Comparison of ENCODE assay signal across 8 mouse cellular contexts in the genomic region with DNA sequence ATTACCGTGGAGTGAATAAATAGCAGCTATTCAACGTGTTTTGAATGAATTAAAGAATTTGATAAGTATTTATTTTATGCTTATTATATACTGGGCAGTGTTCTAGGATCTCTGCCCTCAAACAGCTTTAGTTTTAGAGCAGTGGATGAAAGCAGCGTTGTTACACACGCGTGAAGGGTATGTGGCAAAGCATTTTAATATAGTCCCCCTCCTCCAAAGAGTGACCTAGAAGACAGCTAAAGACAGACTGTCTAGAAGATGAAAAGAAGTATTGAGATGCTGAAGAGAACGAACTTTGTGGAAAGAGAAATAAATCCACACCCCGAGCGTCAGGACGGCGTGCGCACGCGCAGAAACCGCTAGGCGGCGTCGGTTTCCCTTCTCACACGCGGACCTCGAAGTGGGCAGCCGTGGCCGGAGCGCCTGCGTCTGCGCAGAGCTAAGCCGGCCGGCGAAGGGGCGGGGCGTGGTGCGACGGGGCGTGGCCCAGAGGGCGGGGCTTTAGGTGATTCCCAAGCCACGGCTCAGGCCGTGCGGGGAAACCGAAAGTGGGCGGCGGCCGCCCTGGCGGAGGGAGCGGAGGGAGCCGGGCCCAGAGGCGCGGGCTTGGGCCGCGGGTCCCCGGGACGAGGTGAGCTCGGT. TPM values are rescaled to one million over a fixed set of nuclear protein-coding genes. Genes with fewer than 3 reads are reported as not detected.
DNase-seq lines count a peak whose midpoint lies in the region; ATAC-seq lines count a peak whose summit lies in the region.

No protein-coding gene starts in this region.

- intact Hi-C loops in gastrocnemius, postnatal 14 days (cut with DNase I; ENCODE audit: low total_unique reads), result loop anchor here (10.0 kb wide), 2 partner anchors 53 to 153 kb away; no protein-coding TSS in a partner anchor
- intact Hi-C loops in left cerebral cortex, postnatal 14 days (cut with DNase I), result loop anchor here (1.0 kb wide), 1 partner anchor 54 kb away; no protein-coding TSS in a partner anchor

- DNase-seq in adipocyte (ENCODE audit: low spot score), result peak; percentile 93
- peak; percentile 94 for DNase-seq in embryo, embryonic 10 days (ENCODE audit: low spot score)
- DNase-seq in gastrocnemius, postnatal 14 days, result peak; percentile 99
- DNase-seq in left cerebral cortex, postnatal 14 days (ENCODE audit: low spot score in 2 of 2), result peak; percentile 95 to 98
- DNase-seq in mesoderm, embryonic 11.5 days (ENCODE audit: low read depth, low spot score), result peak; percentile 97
- peak; percentile 96 for DNase-seq in right cerebral cortex, postnatal 36 days (ENCODE audit: low spot score in 2 of 2)
- peak; percentile 96 for DNase-seq in yolk sac, embryonic 10.5 days (ENCODE audit: low spot score)

- ATAC-seq in inflammation-experienced regulatory T-cells, adult 6 months, result peak; percentile 91

RNA-seq across cellular contexts. Expression of a gene that starts 6.8 kb away (rescaled TPM):
- total RNA-seq in gastrocnemius, postnatal 14 days (2021), result 1 to 10 TPM; 8.2 to 9.3 TPM
- polyA plus RNA-seq in inflammation-experienced regulatory T-cells, adult 6 months (2017; shearing (Covaris generic)), result 1 to 10 TPM; 2.8 to 7.7 (median 6.0) TPM
- total RNA-seq in left cerebral cortex, postnatal 14 days (2021), result 10 to 100 TPM; 20.7 to 20.9 TPM

Comparison
In these comparisons a context has a peak if more than half of its experiments do, and no peak if none do; other contexts are left out.
1. Peak in every context shown above with its lines: DNase-seq and ATAC-seq.